Mouse (Mus musculus): ENCODE measurements around the gene Gm26965.
"Not testable (repeated sequence)": the region's sequence is repeated elsewhere in the genome, so short reads cannot be mapped to it uniquely, and the experiment has no call there.

Gene Gm26965

GRCm38 (mm10) chr13:67525753-67526410, at the start of gene Gm26965, which contains the start of gene Zfp87:
TSS of gene Gm26965 (minus strand) at chr13:67526151.
TSS of gene Zfp87 (minus strand) at chr13:67526177.
- peak; percentile 95 for DNase-seq (ENCODE audit: low spot score)

DNA sequence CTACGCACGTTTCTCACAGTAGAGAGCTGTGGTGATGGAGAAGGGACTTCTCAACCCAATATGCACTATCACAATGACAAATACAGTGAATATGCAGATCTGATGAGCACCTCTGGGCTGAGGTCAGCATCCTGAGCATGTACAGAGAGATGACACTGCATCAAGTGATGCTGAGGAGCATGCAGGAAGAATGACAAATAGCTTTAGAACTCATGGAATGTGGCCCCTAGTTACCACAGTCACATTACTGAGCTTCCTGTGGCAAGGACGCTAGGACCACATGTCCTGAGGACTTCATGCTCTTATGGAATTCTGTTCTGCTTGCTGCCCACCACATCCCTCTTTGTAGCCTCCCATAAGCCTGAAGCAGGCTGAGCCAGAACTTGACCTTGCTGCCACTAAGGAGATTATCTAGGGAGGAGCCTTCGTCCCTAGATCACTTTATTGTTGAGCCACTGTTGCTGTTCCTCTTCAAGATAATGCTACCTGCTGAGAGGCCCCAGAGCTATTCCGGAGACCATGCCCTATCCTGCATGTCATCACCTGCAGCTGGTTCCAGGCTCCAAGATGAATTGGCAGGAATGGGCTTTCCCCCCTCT, 46.7 kb upstream of the Gm26965 start:
- DNase-seq (ENCODE audit: low spot score): no peak

DNA sequence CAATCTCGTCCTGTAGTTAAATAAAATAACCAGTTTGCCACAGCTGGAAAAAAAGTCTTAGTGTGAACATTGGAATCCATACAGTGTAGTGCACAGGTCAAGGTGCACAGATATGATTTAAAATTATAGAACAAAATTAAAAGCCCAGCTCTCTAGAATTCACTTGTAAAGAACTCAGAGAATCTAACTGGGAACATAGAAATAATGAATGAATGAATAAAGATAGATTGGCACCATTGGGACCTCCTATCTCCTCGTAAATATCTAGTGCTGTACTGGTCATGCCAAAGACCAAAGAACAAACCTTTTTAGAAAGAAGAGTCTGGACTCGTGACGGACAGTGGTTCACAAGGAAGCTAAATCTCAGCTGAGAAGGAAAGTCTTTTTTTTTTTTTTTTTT, 27.8 kb upstream of the Gm26965 start, which contains the start of gene Zfp748:
Gene Zfp748 (minus strand): TSS at position 101 of the 400 bp plus-strand sequence.
- DNase-seq (ENCODE audit: low spot score): no peak

DNA sequence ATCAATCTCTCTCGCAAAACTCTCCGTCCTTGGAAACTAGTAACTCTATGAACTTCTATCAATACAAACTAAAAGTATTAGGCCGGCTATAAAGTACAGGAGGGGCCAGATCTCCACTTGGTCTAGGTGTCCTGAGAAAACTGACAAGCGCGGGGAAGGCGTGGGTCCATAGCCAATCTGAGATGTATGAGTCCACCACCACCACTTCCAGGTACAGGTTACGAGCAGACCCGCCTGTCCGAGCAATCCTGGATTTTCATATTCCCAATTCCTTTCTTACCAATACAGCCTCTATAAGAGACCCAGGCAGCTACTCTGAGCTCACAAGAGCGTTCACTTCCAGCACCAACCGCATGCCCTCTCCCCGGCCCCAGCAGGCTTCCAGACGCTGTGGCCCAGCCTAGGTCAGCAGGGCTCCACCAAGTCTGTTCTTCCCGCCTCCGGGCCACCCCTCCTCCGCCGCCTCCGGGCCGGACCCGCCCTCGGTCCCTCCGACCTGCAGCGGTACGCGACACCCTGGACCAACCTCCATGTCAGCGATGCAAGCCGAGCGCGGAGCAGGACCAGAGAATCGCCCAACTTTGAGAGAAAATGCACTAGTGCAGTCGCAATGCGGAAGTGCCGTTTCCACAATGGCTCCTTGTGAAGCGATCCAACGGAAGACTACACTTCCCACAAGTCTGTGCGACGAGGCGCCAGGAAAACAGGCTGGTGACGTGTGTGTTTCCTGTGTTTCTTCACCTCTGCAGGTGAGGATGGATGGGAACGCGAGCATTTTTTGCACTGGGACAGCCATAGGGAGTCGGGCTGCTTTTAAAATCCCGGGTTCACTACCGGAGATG, 26.8 kb upstream of the Gm26965 start:
- DNase-seq (ENCODE audit: low spot score): peak; percentile 89

DNA sequence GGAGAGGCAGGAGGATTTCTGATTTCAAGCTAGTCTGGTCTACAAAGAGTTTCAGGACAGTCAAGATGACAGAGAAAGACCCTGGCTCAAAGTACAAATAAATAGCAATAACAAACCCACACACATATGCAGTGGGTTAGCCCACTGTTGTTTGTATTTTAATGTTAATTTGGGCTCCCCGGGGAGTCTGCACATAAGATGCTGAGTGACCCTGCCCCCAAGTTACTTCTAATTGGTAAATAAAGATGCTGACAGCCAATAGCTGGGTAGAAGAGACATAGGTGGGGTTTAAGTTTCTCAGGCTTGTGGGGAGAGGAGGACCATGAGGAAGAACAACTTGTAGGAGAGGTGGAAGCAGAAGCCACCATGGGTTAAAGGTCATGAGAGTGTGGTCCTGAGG, 20.0 kb upstream of the Gm26965 start:
- no peak for DNase-seq (ENCODE audit: low spot score)

GRCm38 (mm10) chr13:67527049-67527730, 1.2 kb upstream of the Gm26965 start:
- DNase-seq (ENCODE audit: low spot score): no peak

DNA sequence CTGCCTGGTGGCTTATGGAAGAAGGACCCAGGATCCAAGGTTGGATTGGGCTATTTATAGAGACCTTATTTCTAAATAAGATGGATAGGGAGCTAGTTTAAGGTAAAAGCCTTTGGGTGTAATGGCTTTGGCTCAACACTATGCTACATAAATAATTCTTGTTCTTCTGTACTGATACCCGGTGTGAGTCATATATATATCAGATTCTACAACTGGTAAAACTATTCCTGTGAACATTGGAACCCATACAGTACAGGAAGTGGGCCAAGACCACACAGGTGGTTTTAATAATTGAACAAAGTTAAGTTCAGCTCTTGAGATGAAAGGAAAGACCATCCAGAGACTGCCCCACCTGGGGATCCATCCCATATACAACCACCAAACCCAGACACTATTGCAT, 25.0 kb downstream of the Gm26965 start:
- no peak for DNase-seq (ENCODE audit: low spot score)

DNA sequence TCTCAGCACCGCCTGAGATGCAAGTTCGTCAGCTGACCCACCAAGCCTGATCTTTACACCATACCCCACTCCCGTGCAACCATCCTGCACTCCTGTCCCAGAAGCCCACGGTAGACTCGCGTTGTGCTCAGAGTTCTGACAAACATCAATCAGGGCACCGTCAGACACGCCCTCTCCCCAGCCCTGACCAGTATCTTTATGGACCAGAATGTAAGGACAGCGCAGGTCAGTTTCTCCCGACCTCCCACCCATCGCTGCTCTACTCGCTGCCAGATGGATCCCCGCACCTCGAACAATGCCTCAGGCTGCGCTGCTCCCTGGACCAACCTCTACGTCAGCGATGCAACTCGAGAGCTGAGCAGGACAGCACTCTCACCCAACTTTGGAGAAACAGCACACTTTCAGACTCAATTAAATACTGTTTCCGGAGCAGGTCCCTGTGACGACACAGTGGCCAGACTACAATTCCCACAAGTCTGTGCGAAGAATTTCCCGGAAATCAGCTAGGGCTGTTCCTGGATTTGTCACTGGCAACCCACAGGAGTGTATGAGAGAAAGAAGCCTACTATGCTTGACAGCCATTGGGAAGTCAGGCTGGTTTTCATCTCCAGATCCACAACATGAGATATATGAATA, 25.7 kb downstream of the Gm26965 start, which contains the start of gene Zfp58:
Gene Zfp58 (minus strand): TSS at position 472 of the 636 bp plus-strand sequence.
- peak; percentile 90 for DNase-seq (ENCODE audit: low spot score)

- DNase-seq (ENCODE audit: low spot score): no peak
Measured at GRCm38 (mm10) chr13:67495631-67496030, 30.3 kb downstream of the Gm26965 start.

GRCm38 (mm10) chr13:67484424-67484811, 41.5 kb downstream of the Gm26965 start:
- DNase-seq (ENCODE audit: low spot score): no peak

DNA sequence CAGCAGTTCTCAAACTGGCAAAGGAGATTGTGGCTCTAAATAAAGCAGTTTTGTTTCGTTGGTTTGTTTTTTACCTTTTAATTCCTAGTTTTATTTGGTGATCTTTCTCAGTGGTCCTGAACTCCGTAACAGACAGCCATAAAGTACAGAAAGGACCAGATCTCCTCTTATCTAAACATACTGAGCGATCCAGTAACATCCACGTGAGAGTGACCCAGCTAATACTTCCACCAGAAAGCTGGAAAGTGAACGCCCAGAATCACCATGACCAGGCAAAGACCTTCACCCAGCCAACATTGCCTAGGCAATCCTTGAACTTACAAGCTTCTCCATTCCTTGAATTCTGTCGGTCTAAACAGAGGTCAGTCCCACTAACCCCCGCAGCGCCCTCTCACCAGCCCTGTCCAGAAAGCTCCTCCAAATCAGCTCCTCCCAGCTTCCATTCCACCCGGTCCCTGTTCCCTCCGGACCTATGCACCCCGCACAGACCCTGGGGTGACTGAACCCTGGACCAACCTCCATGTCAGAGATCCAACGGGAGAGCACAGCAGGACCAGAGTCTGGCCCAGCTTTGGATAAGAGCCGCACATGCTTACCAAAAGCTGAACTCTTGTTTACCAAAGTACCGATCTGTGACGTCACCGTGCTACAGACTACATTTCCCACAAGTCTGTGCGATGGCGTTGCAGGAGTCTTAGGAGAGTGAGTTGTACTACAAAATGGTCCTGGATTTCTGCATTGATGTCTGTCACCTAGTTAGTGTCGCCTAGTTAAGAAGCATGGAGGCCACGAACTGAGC, 42.1 kb downstream of the Gm26965 start, which contains the start of gene Zfp874b:
Gene Zfp874b (minus strand): TSS at position 634 of the 799 bp plus-strand sequence.
- DNase-seq (ENCODE audit: low spot score): peak; percentile 87

GRCm38 (mm10) chr13:67481528-67481927, 44.4 kb downstream of the Gm26965 start:
- peak; percentile 10 for DNase-seq (ENCODE audit: low spot score)

- no peak for DNase-seq (ENCODE audit: low spot score)
Measured at GRCm38 (mm10) chr13:67469274-67469673, 56.7 kb downstream of the Gm26965 start.

GRCm38 (mm10) chr13:67463506-67464185, 62.3 kb downstream of the Gm26965 start:
- not testable (repeated sequence) for DNase-seq (ENCODE audit: low spot score)

- DNase-seq (ENCODE audit: low spot score): no peak
Measured at GRCm38 (mm10) chr13:67452021-67452309, 74.0 kb downstream of the Gm26965 start.

- peak; percentile 86 for DNase-seq (ENCODE audit: low spot score)
Measured at GRCm38 (mm10) chr13:67451172-67452020, 74.6 kb downstream of the Gm26965 start, which contains the start of gene Zfp874a. TSS of gene Zfp874a (minus strand) at chr13:67451624.

Measured in retina, embryonic 14.5 days (tissue).